Mouse (Mus musculus) MEL (cell line): ENCODE measurements around the gene Ildr1.

Experiments
- CTCF ChIP-seq, 3 experiments: IDR thresholded peaks in 2 of 3; conservative IDR thresholded peaks in 1 of 3; 2 replicates each; pipeline ENCODE4 v1.5.1; 2011 to 2012; ENCODE audit warnings: low read length in 3 of 3, low read depth in 2 of 3, mild to moderate bottlenecking in 2 of 3, improper control_type of control experiment in 1 of 3, inconsistent platforms in 1 of 3, mixed read lengths in 1 of 3, moderate library complexity in 1 of 3; ENCODE audit not compliant: control insufficient read depth in 1 of 3, insufficient read depth in 1 of 3, poor library complexity in 1 of 3, severe bottlenecking in 1 of 3
- POLR2A ChIP-seq, 2 experiments: IDR thresholded peaks; 2 replicates each; pipeline ENCODE4 v1.6.1; 2011 to 2012; ENCODE audit warnings: low read length in 2 of 2, mild to moderate bottlenecking in 2 of 2, control low read depth in 1 of 2, improper control_type of control experiment in 1 of 2, low read depth in 1 of 2, moderate library complexity in 1 of 2; ENCODE audit not compliant: control insufficient read depth in 1 of 2, insufficient read depth in 1 of 2, poor library complexity in 1 of 2
- RCOR1 ChIP-seq: IDR thresholded peaks from 2 replicates; pipeline ENCODE4 v1.6.1; 2012; ENCODE audit warnings: low read depth, mild to moderate bottlenecking, inconsistent platforms, low read length, improper control_type of control experiment
- ZC3H11A ChIP-seq: IDR thresholded peaks from 2 replicates; pipeline ENCODE4 v1.6.1; 2012; ENCODE audit warnings: low read depth, mild to moderate bottlenecking, inconsistent platforms, low read length, improper control_type of control experiment

DNA sequence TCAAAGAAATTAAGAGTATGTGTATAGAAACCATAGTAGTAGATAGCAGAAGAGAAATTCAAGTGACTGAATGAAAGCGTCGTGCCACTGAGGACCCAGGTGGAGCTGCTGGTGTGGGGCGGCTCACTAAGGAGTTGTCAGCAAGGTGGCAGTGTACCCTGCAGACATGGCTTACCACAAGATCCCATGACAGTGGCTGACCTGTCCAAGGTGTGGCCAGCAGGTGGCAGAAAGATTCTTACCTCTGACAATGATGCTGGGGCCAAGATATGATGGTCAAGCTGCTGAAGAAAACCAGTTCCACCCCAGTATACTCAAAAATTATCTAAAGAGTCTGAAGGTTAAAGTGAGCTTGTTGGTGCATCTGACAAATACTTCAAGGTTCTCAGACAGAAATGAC, 41.6 kb downstream of the Ildr1 start:
- TF ChIP-seq CTCF (IDR thresholded peaks at IDR 0.05 in 2 of 3, conservative IDR thresholded peaks at IDR 0.05 in 1 of 3; ENCODE audit: control insufficient read depth in 1 of 3, insufficient read depth in 1 of 3, low read depth in 2 of 3, low read length in 3 of 3, poor library complexity in 1 of 3, severe bottlenecking in 1 of 3) = no peak
- no peak for TF ChIP-seq RCOR1
- no peak for TF ChIP-seq ZC3H11A
- no peak for TF ChIP-seq POLR2A (IDR thresholded peaks at IDR 0.05; ENCODE audit: control insufficient read depth in 1 of 2, insufficient read depth in 1 of 2, low read depth in 1 of 2, low read length in 2 of 2, poor library complexity in 1 of 2)
